Mouse (Mus musculus) neural tube, embryonic 11.5 days (tissue): ENCODE measurements at regions not wholly inside any gene's neighbourhood (a gene's known extent, or its start where the extent isn't known, plus 50 kb on each side); places are given as distances from the start of the nearest gene placed in this dataset.
"Not testable (repeated sequence)": the region's sequence is repeated elsewhere in the genome, so short reads cannot be mapped to it uniquely, and the experiment has no call there.

ENCODE experiments used
- ATAC-seq: fragments of 200-750 bp; cut with Nextera tagmentation; 2 replicates; pipeline ENCODE4 v1.8.0; 2017; ENCODE audit warnings: moderate number of reproducible peaks, mild to moderate bottlenecking, moderate TSS enrichment, moderate library complexity; ENCODE audit not compliant: insufficient read depth, low FRiP score, low TSS enrichment
- DNase-seq: peaks from one replicate; pipeline ENCODE4 v3.0.0-alpha.2; 2015; ENCODE audit warnings: low spot score
- H3K27ac ChIP-seq: fragments of 300-500 bp; sonication (generic); 2 replicates; pipeline ENCODE4 v1.5.1; 2014; ENCODE audit warnings: low read depth, mild to moderate bottlenecking, low read length
- H3K27me3 ChIP-seq: fragments of 300-500 bp; sonication (generic); 2 replicates; pipeline ENCODE4 v1.6.1; 2014; ENCODE audit warnings: mild to moderate bottlenecking, low read length, mixed read lengths; ENCODE audit not compliant: control insufficient read depth, insufficient read depth
- H3K36me3 ChIP-seq: fragments of 300-500 bp; sonication (generic); 2 replicates; pipeline ENCODE4 v1.6.1; 2014; ENCODE audit warnings: mild to moderate bottlenecking, low read length, moderate library complexity, mixed read lengths; ENCODE audit not compliant: control insufficient read depth, insufficient read depth
- H3K4me1 ChIP-seq: fragments of 300-500 bp; sonication (generic); 2 replicates; pipeline ENCODE4 v1.6.1; 2014; ENCODE audit warnings: low read length, mixed read lengths; ENCODE audit not compliant: control insufficient read depth, insufficient read depth
- H3K4me2 ChIP-seq: fragments of 300-500 bp; sonication (generic); 2 replicates; pipeline ENCODE4 v1.6.1; 2014; ENCODE audit warnings: low read depth, mild to moderate bottlenecking, moderate library complexity
- H3K4me3 ChIP-seq: fragments of 300-500 bp; sonication (generic); 2 replicates; pipeline ENCODE4 v1.5.1; 2014; ENCODE audit warnings: low read depth, low read length
- H3K9ac ChIP-seq: fragments of 300-500 bp; sonication (generic); 2 replicates; pipeline ENCODE4 v1.6.1; 2014; ENCODE audit warnings: mild to moderate bottlenecking, low read length
- H3K9me3 ChIP-seq: fragments of 300-500 bp; sonication (generic); 2 replicates; pipeline ENCODE4 v1.6.1; 2016; ENCODE audit warnings: low read length; ENCODE audit not compliant: control insufficient read depth
- WGBS: fragments of 180-500 bp; shearing (Covaris S2); extraction: QIAGEN DNeasy Blood & Tissue Kit; methylation state at CpG from one replicate; pipeline ENCODE4 v1.1.7; 2014; 5-methylcytosine and 5-hydroxymethylcytosine counted together

DNA sequence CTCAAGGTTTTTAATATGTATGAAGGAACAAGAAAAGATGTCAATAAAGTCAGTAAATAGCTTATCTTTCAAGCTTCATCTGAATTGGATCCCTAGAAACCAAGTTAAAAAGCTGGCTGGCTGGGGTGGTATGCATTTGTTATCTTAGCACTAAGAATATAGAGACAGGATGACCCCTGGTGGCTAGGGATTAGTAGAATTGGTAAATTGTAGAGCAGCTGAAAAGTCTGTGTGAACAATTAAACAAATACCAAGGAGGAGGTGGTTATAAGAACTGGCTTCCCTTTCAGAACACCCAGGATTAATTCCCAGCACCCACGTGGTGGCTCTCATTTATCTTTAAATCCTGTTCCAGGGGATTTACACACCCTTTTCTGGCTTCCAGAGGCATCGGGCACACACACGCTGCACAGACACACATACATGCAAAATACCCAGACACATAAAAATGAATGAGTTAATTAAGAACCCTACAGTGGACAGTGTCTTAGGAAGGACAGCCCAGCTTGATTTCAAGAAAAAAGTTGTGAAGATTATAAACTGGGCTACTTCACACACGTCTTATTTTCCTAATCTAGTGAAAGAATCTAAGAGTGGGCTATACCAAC, 170.5 kb downstream of the Pdzph1 start:
- no peak overlapping the region for H3K4me3 ChIP-seq
- H3K27me3 ChIP-seq = no peaks in the 10 kb centered on the region
- H3K27ac ChIP-seq = no peak overlapping the region
- no peaks in the 10 kb centered on the region for H3K4me1 ChIP-seq
- no peak overlapping the region for H3K4me2 ChIP-seq
- H3K9ac ChIP-seq = no peak overlapping the region
- no peaks in the 10 kb centered on the region for H3K36me3 ChIP-seq
- WGBS = 65% methylated on average over 4 of the region's 4 CpGs
- no peaks in the 10 kb centered on the region for H3K9me3 ChIP-seq
- DNase-seq (no peak), ATAC-seq (no peak)

DNA sequence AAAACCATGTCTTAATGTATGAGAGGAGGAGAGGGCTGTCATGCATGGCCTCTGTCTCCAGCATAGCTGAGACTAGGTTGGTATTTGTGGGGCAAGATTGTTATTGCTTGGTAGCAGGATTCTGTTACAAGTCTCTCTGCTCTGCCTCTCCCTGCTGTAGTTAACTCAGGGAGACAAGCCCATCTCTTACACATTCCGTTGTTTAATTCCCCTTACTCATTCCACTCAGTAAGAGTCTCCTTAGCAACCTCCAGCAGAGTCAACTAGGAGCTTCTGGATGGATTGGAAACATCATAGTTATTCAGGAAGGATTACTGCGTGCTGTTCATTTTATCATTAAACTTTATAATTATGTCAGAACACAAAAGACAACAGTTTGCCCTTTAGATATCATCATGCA, 171.8 kb downstream of the Pdzph1 start:
- Histone ChIP-seq H3K36me3 (no peaks in the 10 kb centered on the region), H3K4me1 (no peaks in the 10 kb centered on the region), H3K4me3 (no peak overlapping the region), H3K9me3 (no peaks in the 10 kb centered on the region), H3K9ac (no peak overlapping the region), H3K27ac (no peak overlapping the region), H3K27me3 (no peaks in the 10 kb centered on the region), H3K4me2 (no peak overlapping the region)
- no peak for ATAC-seq
- 78% methylated on average over 2 of the region's 2 CpGs for WGBS
- DNase-seq = no peak

DNA sequence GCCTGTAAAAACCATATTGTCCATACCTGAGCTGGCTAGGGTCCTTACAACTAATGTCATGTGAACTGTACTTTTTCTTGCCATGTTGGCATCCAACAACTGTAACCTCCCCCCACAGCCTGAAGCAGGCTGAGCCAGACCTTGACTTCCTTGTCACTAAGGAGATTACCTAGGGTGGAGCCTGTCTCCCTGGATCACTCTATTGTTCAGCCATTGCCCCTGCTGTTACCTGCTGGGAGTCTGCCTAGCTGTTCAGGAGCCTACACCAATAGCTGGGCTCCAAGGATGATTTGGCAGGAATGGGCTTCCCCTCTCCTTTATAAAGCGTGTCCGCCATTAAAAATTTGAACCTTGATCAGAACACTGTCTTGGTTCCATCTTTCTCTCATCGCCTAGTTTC, 215.7 kb downstream of the Pdzph1 start:
- WGBS = 89% methylated on average over 3 of the region's 3 CpGs
- not testable (repeated sequence) for H3K27me3 ChIP-seq, H3K4me3 ChIP-seq, H3K4me1 ChIP-seq, ATAC-seq, H3K4me2 ChIP-seq, DNase-seq, H3K9me3 ChIP-seq, H3K36me3 ChIP-seq, H3K9ac ChIP-seq, H3K27ac ChIP-seq

DNA sequence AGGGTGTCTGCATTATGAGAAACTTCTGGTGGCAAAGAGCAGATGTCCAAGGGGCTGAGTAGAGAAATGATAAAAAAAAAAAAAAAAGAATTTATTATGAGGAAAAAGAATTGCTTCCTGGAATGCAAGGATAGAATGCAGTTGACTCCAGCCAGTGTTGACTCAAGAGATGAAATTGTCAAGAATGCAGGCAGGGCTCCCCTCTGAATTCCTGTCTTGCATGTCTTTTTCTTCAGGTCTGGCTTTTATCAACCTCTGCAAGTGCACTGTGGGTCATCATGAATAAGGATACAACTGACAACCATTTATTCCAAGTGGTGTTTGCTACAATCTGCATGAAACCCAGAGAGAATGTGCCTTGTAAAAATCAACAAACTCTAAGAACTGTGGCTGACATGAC, 217.6 kb downstream of the Pdzph1 start:
- Histone ChIP-seq H3K9ac (no peak overlapping the region), H3K27me3 (no peaks in the 10 kb centered on the region), H3K4me2 (no peak overlapping the region), H3K4me1 (no peaks in the 10 kb centered on the region), H3K4me3 (no peak overlapping the region), H3K27ac (no peak overlapping the region), H3K9me3 (no peaks in the 10 kb centered on the region), H3K36me3 (no peaks in the 10 kb centered on the region)
- no peak for ATAC-seq
- no peak for DNase-seq

DNA sequence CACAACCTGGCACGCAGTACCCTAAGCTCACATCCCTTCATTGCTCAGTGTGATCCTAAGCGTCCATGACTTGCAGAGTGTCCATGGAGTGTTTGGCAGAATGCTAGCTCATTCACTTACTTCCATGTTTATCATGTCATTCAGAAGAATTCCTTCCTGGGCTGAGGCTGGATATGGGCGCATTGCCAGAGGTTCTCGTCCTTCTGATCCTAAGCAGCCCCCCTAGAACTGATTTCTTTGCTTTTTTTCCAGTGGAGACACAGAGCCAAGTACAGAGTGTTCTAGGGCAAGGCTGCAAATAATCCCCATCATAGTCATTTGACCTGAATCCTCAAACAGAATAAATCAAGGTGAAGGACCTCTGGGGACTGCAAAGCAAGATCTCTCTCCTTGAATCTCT, 226.0 kb downstream of the Pdzph1 start:
- Histone ChIP-seq H3K27ac (no peak overlapping the region), H3K4me1 (no peaks in the 10 kb centered on the region), H3K9ac (no peak overlapping the region), H3K27me3 (no peaks in the 10 kb centered on the region), H3K4me3 (no peak overlapping the region), H3K4me2 (no peak overlapping the region), H3K9me3 (no peaks in the 10 kb centered on the region), H3K36me3 (no peaks in the 10 kb centered on the region)
- WGBS = 87% methylated on average over 4 of the region's 4 CpGs
- DNase-seq = no peak
- no peak for ATAC-seq

DNA sequence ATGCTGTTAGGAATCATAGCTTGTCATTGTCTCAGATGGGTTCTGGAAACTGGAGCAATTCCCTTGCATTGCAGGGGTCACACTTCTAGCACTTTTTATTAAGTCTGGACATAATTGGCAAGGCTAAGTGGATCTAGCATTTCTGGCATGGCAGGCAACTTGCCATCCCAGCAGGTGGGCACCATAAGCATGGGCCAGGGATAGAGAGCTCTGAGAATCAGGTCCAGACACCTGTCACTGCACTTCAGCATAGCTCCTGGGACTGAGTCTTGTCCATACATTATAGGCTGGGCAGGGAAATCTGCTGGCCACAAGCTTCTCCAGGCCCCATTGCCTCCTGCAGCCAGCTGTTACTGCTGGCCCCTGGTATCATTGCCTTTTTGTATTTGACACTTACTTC, 242.2 kb downstream of the Pdzph1 start:
- ATAC-seq (no peak), DNase-seq (no peak)
- Histone ChIP-seq H3K36me3 (no peaks in the 10 kb centered on the region), H3K9me3 (no peaks in the 10 kb centered on the region), H3K4me3 (no peak overlapping the region), H3K9ac (no peak overlapping the region), H3K27ac (no peak overlapping the region), H3K4me1 (no peaks in the 10 kb centered on the region), H3K4me2 (no peak overlapping the region), H3K27me3 (no peaks in the 10 kb centered on the region)

DNA sequence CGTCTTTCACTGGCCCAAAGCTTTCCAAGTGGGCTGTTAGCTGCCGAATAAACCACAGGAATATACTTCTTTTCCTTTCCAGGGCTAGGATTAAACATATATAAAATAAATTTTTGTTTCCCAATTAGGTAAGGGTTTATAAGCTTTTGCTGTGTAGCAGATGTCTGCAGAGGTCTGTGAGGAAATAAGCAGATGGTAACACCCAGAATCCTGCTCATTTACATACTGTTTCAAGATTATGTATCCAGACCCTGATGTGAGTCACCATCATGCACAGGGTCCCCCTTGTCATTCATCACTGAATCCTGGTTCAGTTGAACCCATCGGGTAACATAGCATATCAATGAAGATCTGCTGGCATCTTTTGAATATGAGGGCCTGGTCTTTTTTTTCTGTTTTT, 242.9 kb downstream of the Pdzph1 start:
- DNase-seq = no peak
- Histone ChIP-seq H3K4me2 (no peak overlapping the region), H3K9ac (no peak overlapping the region), H3K4me1 (no peaks in the 10 kb centered on the region), H3K27me3 (no peaks in the 10 kb centered on the region), H3K27ac (no peak overlapping the region), H3K36me3 (no peaks in the 10 kb centered on the region), H3K9me3 (no peaks in the 10 kb centered on the region), H3K4me3 (no peak overlapping the region)
- WGBS = 88% methylated on average over 3 of the region's 3 CpGs
- no peak for ATAC-seq

DNA sequence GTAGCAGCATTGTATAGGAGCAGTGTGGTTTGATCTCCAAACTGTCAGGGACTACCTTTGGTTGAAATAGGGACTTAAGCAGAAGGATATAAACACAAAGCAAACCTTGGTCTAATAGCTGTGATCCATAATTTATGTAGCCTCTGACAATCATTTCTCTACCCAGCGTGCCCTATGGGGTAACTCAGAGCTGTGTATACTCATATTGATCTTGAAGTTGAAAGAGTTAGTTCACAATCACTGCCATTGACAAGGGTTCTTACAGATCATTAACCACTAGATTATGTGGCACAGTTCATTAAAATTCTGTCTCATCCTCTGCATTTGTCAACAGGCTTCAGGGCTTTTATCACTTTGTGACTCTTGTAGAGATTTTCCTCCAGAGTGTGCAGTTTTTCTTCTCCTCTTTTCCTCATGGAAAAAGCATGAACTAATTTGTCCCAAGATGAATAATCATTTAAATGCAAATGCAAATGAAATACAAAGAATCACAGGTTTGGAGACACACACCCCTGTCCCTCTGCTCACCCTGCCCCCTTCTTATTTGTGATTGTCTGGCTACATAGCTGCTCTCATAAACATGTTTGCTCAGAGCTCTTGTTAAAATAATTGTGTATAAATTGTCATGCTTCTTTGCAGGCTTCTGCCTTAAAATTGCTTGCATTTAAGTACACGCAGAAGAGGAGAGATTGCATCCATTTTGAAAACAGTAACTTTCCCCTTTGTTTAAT, 280.3 kb downstream of the Pdzph1 start:
- H3K4me2 ChIP-seq = no peak overlapping the region
- no peaks in the 10 kb centered on the region for H3K9me3 ChIP-seq
- DNase-seq (no peak), ATAC-seq (0 out of 2 replicates have a peak, but pooled peaks have one; percentile 38)
- no peaks in the 10 kb centered on the region for H3K36me3 ChIP-seq
- H3K4me3 ChIP-seq = no peak overlapping the region
- no peaks in the 10 kb centered on the region for H3K27me3 ChIP-seq
- WGBS = 66% methylated on average over 2 of the region's 2 CpGs
- H3K9ac ChIP-seq = no peak overlapping the region
- H3K4me1 ChIP-seq = no peaks in the 10 kb centered on the region; the same call in 1 of the 2 replicates
- H3K27ac ChIP-seq = no peak overlapping the region

DNA sequence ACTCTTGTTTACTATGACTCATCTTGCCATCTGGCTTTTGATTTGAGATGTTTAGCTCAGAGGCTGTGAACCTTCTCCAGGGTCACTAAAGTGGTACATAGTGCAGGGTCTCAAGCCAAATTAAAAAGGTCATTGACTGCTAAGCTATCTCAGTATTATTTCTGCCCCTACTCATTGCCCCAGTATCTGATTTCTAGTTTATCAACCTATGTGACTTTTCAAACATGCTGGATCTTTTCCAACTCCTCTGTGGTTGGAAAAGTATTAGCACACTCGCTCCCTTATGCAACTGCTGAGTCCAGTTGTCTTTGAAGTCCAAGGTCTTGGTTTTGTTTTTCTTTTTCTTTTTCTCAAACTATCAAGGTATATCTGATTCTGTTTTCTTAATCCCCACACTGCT, 301.0 kb downstream of the Pdzph1 start:
- Histone ChIP-seq H3K27me3 (no peaks in the 10 kb centered on the region), H3K9ac (no peak overlapping the region), H3K4me1 (no peaks in the 10 kb centered on the region), H3K4me3 (no peak overlapping the region), H3K9me3 (no peaks in the 10 kb centered on the region), H3K27ac (no peak overlapping the region), H3K36me3 (no peaks in the 10 kb centered on the region), H3K4me2 (no peak overlapping the region)
- WGBS = 93% methylated on average over 1 of the region's 1 CpGs
- ATAC-seq (no peak), DNase-seq (no peak)
